Mouse (Mus musculus) activated CD4-positive, CD25-positive, alpha-beta regulatory T cell, adult 4 months (primary cell): ENCODE results near the gene B3galnt1. TPM values are rescaled to one million over a fixed set of nuclear protein-coding genes. Genes with fewer than 3 reads are reported as not detected.

Source experiments
- polyA plus RNA-seq, 2 experiments: library from polyadenylated mRNA; unstranded; fragments of 100-300 nt; shearing (Covaris generic); gene quantifications; one replicate each; pipeline ENCODE4 v1.2.1; 2017

B3galnt1 gene
- polyA plus RNA-seq, 2 experiments from 2014 or later: not detected

Other genes starting within 250 kb of the B3galnt1 start
- gene Nmd3, start 123.0 kb upstream of the B3galnt1 start, polyA plus RNA-seq: 100 to 1,000 TPM; 126 to 150 TPM